Mouse (Mus musculus) intestine, postnatal 0 days (tissue): ENCODE results near the gene Pknox1. TPM values are rescaled to one million over a fixed set of nuclear protein-coding genes. Genes with fewer than 3 reads are reported as not detected.

Experiments used
- ATAC-seq: fragments of 200-750 bp; cut with Nextera tagmentation; 2 replicates; pipeline ENCODE4 v1.8.0; 2017; ENCODE audit warnings: mild to moderate bottlenecking, moderate TSS enrichment, moderate library complexity
- H3K27ac ChIP-seq: fragments of 300-500 bp; sonication (generic); 2 replicates; pipeline ENCODE4 v1.5.1; 2014; ENCODE audit warnings: mild to moderate bottlenecking, low read depth, low read length, moderate library complexity
- H3K27me3 ChIP-seq: fragments of 300-500 bp; sonication (generic); replicated peaks from 2 replicates; pipeline ENCODE4 v1.6.1; 2014; ENCODE audit warnings: low read length, mixed read lengths; ENCODE audit not compliant: control insufficient read depth, insufficient read depth
- H3K36me3 ChIP-seq: fragments of 300-500 bp; sonication (generic); 2 replicates; pipeline ENCODE4 v1.6.1; 2014; ENCODE audit warnings: mild to moderate bottlenecking, moderate library complexity; ENCODE audit not compliant: control insufficient read depth, insufficient read depth
- H3K4me1 ChIP-seq: fragments of 300-500 bp; sonication (generic); replicated peaks from 2 replicates; pipeline ENCODE4 v1.6.1; 2014; ENCODE audit warnings: antibody characterized with exemption, low read length, mixed read lengths; ENCODE audit not compliant: control insufficient read depth, insufficient read depth
- H3K4me2 ChIP-seq: fragments of 300-500 bp; sonication (generic); replicated peaks from 2 replicates; pipeline ENCODE4 v1.6.1; 2014; ENCODE audit warnings: low read depth, mild to moderate bottlenecking, moderate library complexity
- H3K4me3 ChIP-seq: fragments of 300-500 bp; sonication (generic); 2 replicates; pipeline ENCODE4 v1.5.1; 2014; ENCODE audit warnings: low read depth, low read length
- H3K9ac ChIP-seq: fragments of 300-500 bp; sonication (generic); 2 replicates; pipeline ENCODE4 v1.6.1; 2014; ENCODE audit warnings: mild to moderate bottlenecking, low read depth, low read length
- H3K9me3 ChIP-seq: fragments of 300-500 bp; sonication (generic); 2 replicates; pipeline ENCODE4 v1.6.1; 2016; ENCODE audit warnings: mixed run types; ENCODE audit not compliant: control insufficient read depth
- CTCF ChIP-seq: sonication (generic); IDR thresholded peaks from 2 replicates; pipeline ENCODE4 v1.5.1; 2016; ENCODE audit warnings: low read depth, mild to moderate bottlenecking, control low read depth, antibody characterized with exemption, moderate library complexity
- WGBS: fragments of 180-500 bp; shearing (Covaris S2); extraction: QIAGEN DNeasy Blood & Tissue Kit; methylation state at CpG from one replicate; pipeline ENCODE4 v1.1.7; 2014; 5-methylcytosine and 5-hydroxymethylcytosine counted together
- polyA plus RNA-seq: library from polyadenylated mRNA; unstranded; fragments of >200 nt; fragmentation: Nextera tagmentation; extraction: Ambion mirVana; gene quantifications from 2 replicates; pipeline ENCODE4 v1.2.1, GENCODE M21; 2015

The Pknox1 gene
- polyA plus RNA-seq, 1 experiment from 2014 or later: 10.3 TPM

DNA sequence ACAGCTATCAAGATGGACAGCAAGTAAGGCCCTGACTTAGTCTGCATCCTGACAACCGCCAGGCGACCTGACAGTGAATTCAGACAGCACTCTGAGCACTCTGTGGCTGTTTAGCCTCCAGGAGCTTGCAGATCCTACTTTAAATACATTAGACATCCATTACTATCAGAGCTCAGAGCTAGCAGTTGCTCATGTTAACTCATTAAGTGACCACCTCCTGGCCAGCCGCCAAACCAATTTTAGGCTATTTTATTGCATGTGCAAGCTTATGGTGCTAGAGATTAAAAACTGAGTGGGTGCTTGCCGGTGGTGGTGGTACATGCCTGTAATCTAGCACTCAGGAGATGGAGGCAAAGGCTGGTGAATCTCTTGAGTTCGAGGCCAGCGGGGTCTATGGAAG lies 19.2 kb downstream of the Pknox1 start:
- TF ChIP-seq CTCF: no peak
- H3K4me2 ChIP-seq: no peak overlapping the region
- H3K9me3 ChIP-seq: no peaks in the 10 kb centered on the region
- H3K27ac ChIP-seq: no peak overlapping the region
- no peak overlapping the region for H3K9ac ChIP-seq
- WGBS: 86% methylated on average over 6 of the region's 6 CpGs
- no peak overlapping the region for H3K4me3 ChIP-seq
- H3K36me3 ChIP-seq: 0 out of 2 replicates have a peak, but pooled peaks cover 7% of the 10 kb centered on the region
- no peaks in the 10 kb centered on the region for H3K27me3 ChIP-seq
- H3K4me1 ChIP-seq: no peaks in the 10 kb centered on the region
- no peak for ATAC-seq

DNA sequence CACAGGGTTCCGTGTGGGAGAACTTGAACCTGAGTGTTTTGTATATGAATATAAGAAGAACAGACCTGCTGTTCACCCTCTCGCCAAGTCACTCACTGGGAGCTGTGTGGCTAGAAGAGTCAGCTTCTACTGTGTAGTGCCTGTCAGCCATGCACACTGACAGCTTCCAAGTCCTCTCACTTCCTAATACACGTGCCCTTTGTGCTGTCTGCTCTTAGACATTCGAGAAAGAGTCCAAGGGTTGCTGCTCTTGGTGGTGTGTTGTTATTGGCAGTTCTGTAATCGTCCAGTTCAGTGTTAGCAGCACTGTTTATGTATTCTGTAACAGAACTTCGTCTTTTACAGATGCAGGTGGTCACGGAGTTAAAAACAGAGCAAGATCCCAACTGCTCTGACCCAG lies 23.6 kb downstream of the Pknox1 start:
- Histone ChIP-seq H3K27ac (peak overlapping the region; percentile 41; the same call in 1 of the 2 replicates), H3K4me2 (no peak overlapping the region), H3K9me3 (no peaks in the 10 kb centered on the region), H3K9ac (no peak overlapping the region), H3K27me3 (no peaks in the 10 kb centered on the region), H3K4me1 (no peaks in the 10 kb centered on the region), H3K4me3 (no peak overlapping the region), H3K36me3 (peaks cover 43% of the 10 kb centered on the region)
- peak; percentile 64 for ATAC-seq
- TF ChIP-seq CTCF: peak; percentile 11; the same call in 1 of the 2 replicates
- WGBS: 40% methylated on average over 7 of the region's 7 CpGs

DNA sequence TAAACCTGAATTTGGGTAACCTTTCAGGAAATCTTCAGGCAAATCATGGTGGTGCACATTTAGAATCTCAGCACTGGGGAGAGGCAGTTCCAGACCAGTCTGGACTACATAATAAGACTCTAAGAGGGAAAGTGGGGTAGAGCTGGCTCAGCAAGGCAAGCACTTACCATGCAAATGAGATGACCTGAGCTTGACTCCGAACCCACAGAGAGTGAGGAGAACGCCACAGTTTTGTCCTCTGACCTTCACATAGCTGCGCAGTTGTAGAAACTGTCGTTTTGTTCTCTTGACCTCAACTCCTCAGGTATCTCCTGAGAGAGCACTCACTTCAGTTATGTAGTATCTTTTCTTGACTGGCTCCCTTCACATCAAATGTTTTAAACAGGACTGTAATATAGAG lies 24.2 kb downstream of the Pknox1 start:
- H3K27me3 ChIP-seq: no peaks in the 10 kb centered on the region
- peaks cover 41% of the 10 kb centered on the region for H3K36me3 ChIP-seq
- H3K4me2 ChIP-seq: no peak overlapping the region
- no peak for ATAC-seq
- no peak overlapping the region for H3K27ac ChIP-seq
- TF ChIP-seq CTCF: no peak
- no peak overlapping the region for H3K4me3 ChIP-seq
- no peaks in the 10 kb centered on the region for H3K4me1 ChIP-seq
- no peak overlapping the region for H3K9ac ChIP-seq
- 78% methylated on average over 4 of the region's 4 CpGs for WGBS
- H3K9me3 ChIP-seq: no peaks in the 10 kb centered on the region

DNA sequence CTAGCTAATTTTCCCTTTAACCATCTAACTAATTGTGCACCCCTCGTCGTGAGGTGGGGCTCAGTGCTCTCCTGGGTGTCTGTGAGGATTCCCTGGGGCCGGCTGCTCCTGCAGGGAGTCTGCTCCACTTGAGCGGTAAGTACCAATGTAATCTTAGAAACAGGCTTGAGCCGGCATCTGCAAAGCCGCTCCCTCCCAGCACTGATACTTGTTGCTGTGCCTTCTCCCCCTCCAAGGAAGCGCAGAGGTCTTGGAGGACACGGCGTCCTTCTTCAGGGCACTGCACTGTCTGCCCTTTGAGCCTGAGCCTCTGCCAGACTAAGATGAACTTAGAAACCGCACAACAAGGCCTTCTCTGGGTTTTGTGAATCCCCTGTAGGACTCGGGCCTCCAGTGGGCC lies 26.3 kb downstream of the Pknox1 start:
- no peak for ATAC-seq
- Histone ChIP-seq H3K4me3 (no peak overlapping the region), H3K27ac (no peak overlapping the region), H3K9me3 (no peaks in the 10 kb centered on the region), H3K4me1 (no peaks in the 10 kb centered on the region), H3K36me3 (peaks cover 51% of the 10 kb centered on the region), H3K9ac (no peak overlapping the region), H3K4me2 (no peak overlapping the region), H3K27me3 (no peaks in the 10 kb centered on the region)
- WGBS: 90% methylated on average over 11 of the region's 11 CpGs
- TF ChIP-seq CTCF: no peak

DNA sequence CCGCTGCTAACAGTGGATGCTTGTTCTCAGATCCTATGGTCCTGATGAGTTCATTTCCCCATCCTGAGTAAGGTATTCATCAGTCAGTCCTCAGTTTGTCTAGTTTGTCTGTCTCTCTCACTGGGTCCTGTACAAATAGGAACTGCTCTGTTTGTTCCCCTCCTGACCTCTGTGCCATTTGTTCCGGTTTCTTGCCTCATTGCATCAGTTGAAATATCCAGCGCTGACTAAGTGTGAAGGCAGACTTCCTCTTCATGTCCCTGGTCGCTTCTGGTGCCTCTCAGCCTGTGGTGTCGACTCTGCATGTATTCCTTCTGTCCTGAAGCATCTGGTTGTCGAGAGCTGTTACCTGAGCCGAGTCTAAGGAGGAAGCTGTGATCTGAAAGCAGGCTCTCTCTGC lies 30.1 kb downstream of the Pknox1 start:
- H3K4me1 ChIP-seq: no peaks in the 10 kb centered on the region
- no peak overlapping the region for H3K27ac ChIP-seq
- TF ChIP-seq CTCF: no peak
- H3K27me3 ChIP-seq: no peaks in the 10 kb centered on the region
- WGBS: 74% methylated on average over 7 of the region's 7 CpGs
- peaks cover 56% of the 10 kb centered on the region for H3K36me3 ChIP-seq
- H3K4me2 ChIP-seq: no peak overlapping the region
- H3K9ac ChIP-seq: no peak overlapping the region
- no peaks in the 10 kb centered on the region for H3K9me3 ChIP-seq
- H3K4me3 ChIP-seq: no peak overlapping the region
- no peak for ATAC-seq

DNA sequence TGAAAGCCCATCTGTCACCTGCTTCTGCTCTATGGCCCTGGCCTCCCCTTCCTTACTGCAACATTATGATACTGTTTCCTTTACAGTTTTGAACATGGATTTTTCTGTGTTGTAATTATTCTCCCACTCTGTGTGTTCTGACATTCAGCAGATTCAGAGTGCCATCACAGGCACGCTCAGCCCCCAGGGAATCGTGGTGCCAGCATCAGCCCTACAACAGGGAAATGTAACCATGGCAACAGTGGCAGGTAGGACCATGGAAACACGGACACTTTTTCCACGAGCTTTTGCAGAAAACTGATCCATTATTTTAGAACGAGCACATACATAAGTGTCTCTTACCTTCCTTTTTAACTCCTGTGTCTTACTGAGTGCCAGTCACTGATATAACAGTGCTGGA lies 30.5 kb downstream of the Pknox1 start:
- 84% methylated on average over 5 of the region's 5 CpGs for WGBS

DNA sequence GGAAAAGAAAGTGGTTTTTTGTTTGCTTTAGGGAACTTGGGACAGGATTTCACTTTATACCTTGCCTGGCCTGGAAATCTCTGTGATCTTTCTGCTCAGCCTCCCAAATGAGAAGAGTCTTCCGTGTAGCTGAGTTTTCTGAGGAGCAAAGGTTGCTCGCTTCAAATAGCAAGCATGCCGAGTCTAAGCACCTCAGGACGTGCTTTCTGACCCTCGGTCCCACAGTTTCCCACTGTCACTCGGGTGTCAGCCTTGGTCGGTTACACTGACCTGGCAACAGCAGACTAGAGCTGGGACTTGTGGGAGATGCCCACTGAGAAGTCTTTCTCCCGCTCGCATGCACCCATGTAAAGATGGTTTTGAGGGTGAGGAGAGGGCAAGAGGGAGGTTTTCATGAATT lies 33.4 kb downstream of the Pknox1 start:
- no peak overlapping the region for H3K9ac ChIP-seq
- no peak for TF ChIP-seq CTCF
- 88% methylated on average over 9 of the region's 9 CpGs for WGBS
- no peaks in the 10 kb centered on the region for H3K4me1 ChIP-seq
- H3K9me3 ChIP-seq: no peaks in the 10 kb centered on the region
- H3K4me2 ChIP-seq: no peak overlapping the region
- H3K4me3 ChIP-seq: no peak overlapping the region
- ATAC-seq: no peak
- no peak overlapping the region for H3K27ac ChIP-seq
- peaks cover 52% of the 10 kb centered on the region for H3K36me3 ChIP-seq
- no peaks in the 10 kb centered on the region for H3K27me3 ChIP-seq

More for the DNA sequence above, 30.5 kb downstream of the Pknox1 start:
- TF ChIP-seq CTCF: no peak
- Histone ChIP-seq H3K27ac (no peak overlapping the region; the same call in 1 of the 2 replicates), H3K9me3 (no peaks in the 10 kb centered on the region), H3K4me3 (no peak overlapping the region), H3K4me1 (no peaks in the 10 kb centered on the region), H3K27me3 (no peaks in the 10 kb centered on the region), H3K4me2 (no peak overlapping the region), H3K36me3 (peaks cover 58% of the 10 kb centered on the region), H3K9ac (no peak overlapping the region)
- no peak for ATAC-seq
